ENCODE assay signal across 8 mouse cellular contexts in genomic region chr1:74303509-74304338, GRCm38 (mm10). TPM values are rescaled to one million over a fixed set of nuclear protein-coding genes. Genes with fewer than 3 reads are reported as not detected.
DNase-seq lines count a peak whose midpoint lies in the region; ATAC-seq and TF ChIP-seq lines count a peak whose summit lies in the region.

No protein-coding gene starts in this region.

- H3K9ac ChIP-seq in heart, embryonic 15.5 days, result peak overlapping the region; percentile 88
- H3K9ac ChIP-seq in kidney, postnatal 0 days (ENCODE audit: low read depth, low read length), result peak overlapping the region; percentile 88
- H3K9ac ChIP-seq in lung, embryonic 14.5 days, result peak overlapping the region; percentile 86
- peak overlapping the region; percentile 50 for H3K9ac ChIP-seq in neural tube, embryonic 15.5 days (replicated peaks)

- no peak for TF ChIP-seq CTCF in E14TG2a.4 (conservative IDR thresholded peaks at IDR 0.05; ENCODE audit: low read length)
- TF ChIP-seq CTCF in kidney, postnatal 0 days (IDR thresholded peaks at IDR 0.05; ENCODE audit: low read depth), result peak; percentile 30; the same call in 1 of the 2 replicates
- TF ChIP-seq CTCF in lung, embryonic 14.5 days (IDR thresholded peaks at IDR 0.05; ENCODE audit: low read depth), result peak; percentile 17; the same call in 1 of the 2 replicates

- DNase-seq in brain, adult 2 months (ENCODE audit: low read depth, low spot score), result peak; percentile 66
- peak; percentile 86 for DNase-seq in kidney, postnatal 0 days (ENCODE audit: low spot score)
- peak; percentile 82 for DNase-seq in lung, embryonic 14.5 days
- peak; percentile 29 for DNase-seq in thymus, postnatal 0 days (ENCODE audit: low spot score)

- H3K4me2 ChIP-seq in heart, embryonic 15.5 days, result peak overlapping the region; percentile 75
- peak overlapping the region; percentile 94 for H3K4me2 ChIP-seq in kidney, postnatal 0 days (ENCODE audit: low read length)
- peak overlapping the region; percentile 84 for H3K4me2 ChIP-seq in lung, embryonic 14.5 days
- H3K4me2 ChIP-seq in neural tube, embryonic 15.5 days, result peak overlapping the region; percentile 69

- H3K4me3 ChIP-seq in E14TG2a.4 (replicated peaks; ENCODE audit: low read length), result peak overlapping the region; percentile 86
- peak overlapping the region; percentile 76 for H3K4me3 ChIP-seq in heart, embryonic 15.5 days
- H3K4me3 ChIP-seq in kidney, postnatal 0 days (replicated peaks; ENCODE audit: low read depth, low read length), result peak overlapping the region; percentile 68
- peak overlapping the region; percentile 73 for H3K4me3 ChIP-seq in lung, embryonic 14.5 days (ENCODE audit: low read depth, low read length)
- H3K4me3 ChIP-seq in neural tube, embryonic 15.5 days (replicated peaks), result peak overlapping the region; percentile 48

- no peaks in the 10 kb centered on the region for H3K27me3 ChIP-seq in E14TG2a.4 (ENCODE audit: insufficient read depth, low read length)
- H3K27me3 ChIP-seq in heart, embryonic 15.5 days, result no peaks in the 10 kb centered on the region
- no peaks in the 10 kb centered on the region for H3K27me3 ChIP-seq in kidney, postnatal 0 days (ENCODE audit: insufficient read depth, low read length)
- H3K27me3 ChIP-seq in lung, embryonic 14.5 days (ENCODE audit: insufficient read depth, low read length), result no peaks in the 10 kb centered on the region
- peaks cover 18% of the 10 kb centered on the region for H3K27me3 ChIP-seq in neural tube, embryonic 15.5 days (replicated peaks)

- peak; percentile 84 for ATAC-seq in erythroblast, adult 5-6 weeks (replicated peaks; ENCODE audit: low FRiP score, poor library complexity, severe bottlenecking)
- peak; percentile 87 for ATAC-seq in heart, embryonic 15.5 days (replicated peaks; ENCODE audit: insufficient number of reproducible peaks, insufficient read depth, low FRiP score, low read depth)
- ATAC-seq in kidney, postnatal 0 days (replicated peaks; ENCODE audit: low FRiP score, low read depth), result peak; percentile 87
- ATAC-seq in lung, embryonic 14.5 days (ENCODE audit: insufficient read depth), result peak; percentile 92
- ATAC-seq in neural tube, embryonic 15.5 days (ENCODE audit: low FRiP score), result peak; percentile 73

- under 1% methylated on average over 56 of the region's 56 CpGs for WGBS in heart, embryonic 15.5 days
- WGBS in kidney, postnatal 0 days, result 0% methylated on average over 56 of the region's 56 CpGs
- WGBS in lung, embryonic 14.5 days, result under 1% methylated on average over 55 of the region's 56 CpGs
- WGBS in neural tube, embryonic 15.5 days, result 1% methylated on average over 56 of the region's 56 CpGs

- peak overlapping the region; percentile 91 for H3K27ac ChIP-seq in heart, embryonic 15.5 days
- H3K27ac ChIP-seq in kidney, postnatal 0 days, result peak overlapping the region; percentile 92
- H3K27ac ChIP-seq in lung, embryonic 14.5 days (ENCODE audit: low read depth), result peak overlapping the region; percentile 95
- peak overlapping the region; percentile 72 for H3K27ac ChIP-seq in neural tube, embryonic 15.5 days (replicated peaks)

- H3K4me1 ChIP-seq in E14TG2a.4 (replicated peaks; ENCODE audit: low read depth, low read length), result peaks cover 82% of the 10 kb centered on the region
- peaks cover 54% of the 10 kb centered on the region for H3K4me1 ChIP-seq in heart, embryonic 15.5 days (replicated peaks)
- H3K4me1 ChIP-seq in kidney, postnatal 0 days (replicated peaks; ENCODE audit: insufficient read depth, low read length), result peaks cover 25% of the 10 kb centered on the region
- H3K4me1 ChIP-seq in lung, embryonic 14.5 days (ENCODE audit: insufficient read depth), result peaks cover 13% of the 10 kb centered on the region; the same call in 1 of the 2 replicates
- H3K4me1 ChIP-seq in neural tube, embryonic 15.5 days, result peaks cover 19% of the 10 kb centered on the region

- H3K36me3 ChIP-seq in E14TG2a.4 (ENCODE audit: insufficient read depth, low read length), result peaks cover 15% of the 10 kb centered on the region
- no peaks in the 10 kb centered on the region for H3K36me3 ChIP-seq in heart, embryonic 15.5 days
- no peaks in the 10 kb centered on the region for H3K36me3 ChIP-seq in kidney, postnatal 0 days (ENCODE audit: insufficient read depth, low read length)
- no peaks in the 10 kb centered on the region; the same call in 1 of the 2 replicates for H3K36me3 ChIP-seq in lung, embryonic 14.5 days (ENCODE audit: insufficient read depth)
- no peaks in the 10 kb centered on the region for H3K36me3 ChIP-seq in neural tube, embryonic 15.5 days

- no peaks in the 10 kb centered on the region for H3K9me3 ChIP-seq in E14TG2a.4 (ENCODE audit: low read length)
- H3K9me3 ChIP-seq in heart, embryonic 15.5 days (replicated peaks), result no peaks in the 10 kb centered on the region
- H3K9me3 ChIP-seq in kidney, postnatal 0 days (replicated peaks; ENCODE audit: low read length), result no peaks in the 10 kb centered on the region
- no peaks in the 10 kb centered on the region for H3K9me3 ChIP-seq in lung, embryonic 14.5 days (ENCODE audit: low read depth, low read length)
- H3K9me3 ChIP-seq in neural tube, embryonic 15.5 days (replicated peaks), result no peaks in the 10 kb centered on the region

RNA-seq across cellular contexts. Expression of gene Tmbim1, which starts 1.7 kb away (rescaled TPM):
- total RNA-seq in erythroblast, adult 5-6 weeks (2015; ENCODE audit: low replicate concordance), result 2.1 and 4.2 TPM in 2 replicates
- 1.9 and 2.6 TPM in 2 replicates for total RNA-seq in erythroblast, adult 5-6 weeks (2017; ENCODE audit: low replicate concordance)
- 44.9 and 48.1 TPM in 2 replicates for polyA plus RNA-seq in heart, embryonic 15.5 days (2015; fragmentation: Nextera tagmentation; extraction: Ambion mirVana)
- 27.8 and 30.8 TPM in 2 replicates for polyA plus RNA-seq in kidney, postnatal 0 days (2015; fragmentation: Nextera tagmentation; extraction: Ambion mirVana)
- 25.5 and 29.8 TPM in 2 replicates for polyA plus RNA-seq in lung, embryonic 14.5 days (2014; fragmentation: Nextera tagmentation; extraction: Ambion mirVana)
- 10.1 and 12.9 TPM in 2 replicates for polyA plus RNA-seq in neural tube, embryonic 15.5 days (2015; fragmentation: Nextera tagmentation; extraction: Ambion mirVana)
- 10.9 and 12.2 TPM in 2 replicates for polyA plus RNA-seq in thymus, postnatal 0 days (2015; fragmentation: Nextera tagmentation; extraction: Ambion mirVana)

RNA-seq across cellular contexts. Expression of gene Pnkd, which starts 19.0 kb away (rescaled TPM):
- total RNA-seq in erythroblast, adult 5-6 weeks (2015; ENCODE audit: low replicate concordance), result 7.1 and 17.7 TPM in 2 replicates
- total RNA-seq in erythroblast, adult 5-6 weeks (2017; ENCODE audit: low replicate concordance), result 2.4 TPM in 1 of 2 replicates, not detected in the other
- polyA plus RNA-seq in heart, embryonic 15.5 days (2015; fragmentation: Nextera tagmentation; extraction: Ambion mirVana), result 276 and 288 TPM in 2 replicates
- 162 and 169 TPM in 2 replicates for polyA plus RNA-seq in kidney, postnatal 0 days (2015; fragmentation: Nextera tagmentation; extraction: Ambion mirVana)
- polyA plus RNA-seq in lung, embryonic 14.5 days (2014; fragmentation: Nextera tagmentation; extraction: Ambion mirVana), result 103 and 104 TPM in 2 replicates
- polyA plus RNA-seq in neural tube, embryonic 15.5 days (2015; fragmentation: Nextera tagmentation; extraction: Ambion mirVana), result 152 and 156 TPM in 2 replicates
- polyA plus RNA-seq in thymus, postnatal 0 days (2015; fragmentation: Nextera tagmentation; extraction: Ambion mirVana), result 84.9 and 93.3 TPM in 2 replicates

RNA-seq across cellular contexts. Expression of gene Aamp, which starts 19.2 kb away (rescaled TPM):
- 4.6 and 10.4 TPM in 2 replicates for total RNA-seq in erythroblast, adult 5-6 weeks (2015; ENCODE audit: low replicate concordance)
- total RNA-seq in erythroblast, adult 5-6 weeks (2017; ENCODE audit: low replicate concordance), result 15.3 and 27.6 TPM in 2 replicates
- 168 and 209 TPM in 2 replicates for polyA plus RNA-seq in heart, embryonic 15.5 days (2015; fragmentation: Nextera tagmentation; extraction: Ambion mirVana)
- 248 and 264 TPM in 2 replicates for polyA plus RNA-seq in kidney, postnatal 0 days (2015; fragmentation: Nextera tagmentation; extraction: Ambion mirVana)
- 233 and 236 TPM in 2 replicates for polyA plus RNA-seq in lung, embryonic 14.5 days (2014; fragmentation: Nextera tagmentation; extraction: Ambion mirVana)
- 209 and 236 TPM in 2 replicates for polyA plus RNA-seq in neural tube, embryonic 15.5 days (2015; fragmentation: Nextera tagmentation; extraction: Ambion mirVana)
- polyA plus RNA-seq in thymus, postnatal 0 days (2015; fragmentation: Nextera tagmentation; extraction: Ambion mirVana), result 195 and 200 TPM in 2 replicates

RNA-seq across cellular contexts. Expression of gene Gpbar1, which starts 25.4 kb away (rescaled TPM):
- not detected in 2 replicates for total RNA-seq in erythroblast, adult 5-6 weeks (2015; ENCODE audit: low replicate concordance)
- total RNA-seq in erythroblast, adult 5-6 weeks (2017; ENCODE audit: low replicate concordance), result not detected in 2 replicates
- polyA plus RNA-seq in heart, embryonic 15.5 days (2015; fragmentation: Nextera tagmentation; extraction: Ambion mirVana), result 0.13 and 0.34 TPM in 2 replicates
- polyA plus RNA-seq in kidney, postnatal 0 days (2015; fragmentation: Nextera tagmentation; extraction: Ambion mirVana), result 1.0 and 1.7 TPM in 2 replicates
- 0.18 and 0.57 TPM in 2 replicates for polyA plus RNA-seq in lung, embryonic 14.5 days (2014; fragmentation: Nextera tagmentation; extraction: Ambion mirVana)
- polyA plus RNA-seq in neural tube, embryonic 15.5 days (2015; fragmentation: Nextera tagmentation; extraction: Ambion mirVana), result 0.73 TPM in 1 of 2 replicates, not detected in the other
- 0.35 and 0.92 TPM in 2 replicates for polyA plus RNA-seq in thymus, postnatal 0 days (2015; fragmentation: Nextera tagmentation; extraction: Ambion mirVana)

RNA-seq across cellular contexts. Expression of gene Catip, which starts 58.2 kb away (rescaled TPM):
- total RNA-seq in erythroblast, adult 5-6 weeks (2015; ENCODE audit: low replicate concordance), result not detected in 2 replicates
- total RNA-seq in erythroblast, adult 5-6 weeks (2017; ENCODE audit: low replicate concordance), result not detected in 2 replicates
- 0.38 and 0.39 TPM in 2 replicates for polyA plus RNA-seq in heart, embryonic 15.5 days (2015; fragmentation: Nextera tagmentation; extraction: Ambion mirVana)
- polyA plus RNA-seq in kidney, postnatal 0 days (2015; fragmentation: Nextera tagmentation; extraction: Ambion mirVana), result 0.59 and 0.75 TPM in 2 replicates
- polyA plus RNA-seq in lung, embryonic 14.5 days (2014; fragmentation: Nextera tagmentation; extraction: Ambion mirVana), result 0.62 and 0.63 TPM in 2 replicates
- polyA plus RNA-seq in neural tube, embryonic 15.5 days (2015; fragmentation: Nextera tagmentation; extraction: Ambion mirVana), result 1.1 and 1.4 TPM in 2 replicates
- 0.20 and 0.33 TPM in 2 replicates for polyA plus RNA-seq in thymus, postnatal 0 days (2015; fragmentation: Nextera tagmentation; extraction: Ambion mirVana)

Comparison
In these comparisons a context has a peak if more than half of its experiments do, and no peak if none do; other contexts are left out.
1. Peak in every context shown above with its lines: DNase-seq, ATAC-seq, H3K4me3 ChIP-seq and H3K27ac ChIP-seq.
2. DNase-seq: peak in every context shown above with its lines; median percentile 86 in kidney, postnatal 0 days; 82 in lung, embryonic 14.5 days; 66 in brain, adult 2 months; 29 in thymus, postnatal 0 days.